Mouse (Mus musculus): ENCODE data around the gene Sptan1. TPM values are rescaled to one million over a fixed set of nuclear protein-coding genes. Genes with fewer than 3 reads are reported as not detected.

Gene Sptan1
- 194 TPM for polyA plus RNA-seq (2014; fragmentation: Illumina TruSeq; extraction: RNeasy Lipid Tissue Mini Kit (QIAGEN cat#74804); ENCODE audit: insufficient read depth, low read depth, low replicate concordance)

DNA sequence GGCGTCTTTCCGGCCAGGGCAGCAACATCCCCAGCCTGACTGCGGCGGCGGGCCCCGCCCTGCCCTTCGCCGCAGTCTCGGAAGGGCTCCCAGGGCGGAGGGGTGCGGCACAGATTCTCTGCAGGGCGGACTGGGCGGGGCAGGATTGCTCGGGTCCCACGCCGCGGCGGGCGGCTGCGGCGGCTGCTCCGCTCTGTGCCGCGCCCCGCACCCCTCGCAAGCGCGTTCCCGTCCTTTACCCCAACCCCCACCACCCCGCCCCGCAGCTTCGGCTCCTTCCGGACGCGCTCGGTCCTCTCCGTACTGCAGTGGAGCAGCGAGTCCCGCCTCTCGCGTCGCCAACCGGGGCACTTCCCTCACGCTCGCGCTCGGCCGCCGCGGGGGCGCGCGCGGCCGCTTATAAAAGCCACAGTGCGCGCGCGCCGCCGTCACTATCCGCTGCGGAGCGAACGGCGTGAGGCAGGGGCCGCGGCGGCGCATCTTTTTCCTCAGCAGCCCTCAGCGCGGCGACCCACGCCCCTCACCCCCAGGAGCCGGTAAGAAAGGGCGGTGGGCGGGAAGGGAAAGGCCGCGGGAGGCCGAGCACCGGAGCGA lies at the start of gene Sptan1:
Gene Sptan1, plus strand, starts transcription at position 311 of the 594 bp plus-strand sequence.

DNA sequence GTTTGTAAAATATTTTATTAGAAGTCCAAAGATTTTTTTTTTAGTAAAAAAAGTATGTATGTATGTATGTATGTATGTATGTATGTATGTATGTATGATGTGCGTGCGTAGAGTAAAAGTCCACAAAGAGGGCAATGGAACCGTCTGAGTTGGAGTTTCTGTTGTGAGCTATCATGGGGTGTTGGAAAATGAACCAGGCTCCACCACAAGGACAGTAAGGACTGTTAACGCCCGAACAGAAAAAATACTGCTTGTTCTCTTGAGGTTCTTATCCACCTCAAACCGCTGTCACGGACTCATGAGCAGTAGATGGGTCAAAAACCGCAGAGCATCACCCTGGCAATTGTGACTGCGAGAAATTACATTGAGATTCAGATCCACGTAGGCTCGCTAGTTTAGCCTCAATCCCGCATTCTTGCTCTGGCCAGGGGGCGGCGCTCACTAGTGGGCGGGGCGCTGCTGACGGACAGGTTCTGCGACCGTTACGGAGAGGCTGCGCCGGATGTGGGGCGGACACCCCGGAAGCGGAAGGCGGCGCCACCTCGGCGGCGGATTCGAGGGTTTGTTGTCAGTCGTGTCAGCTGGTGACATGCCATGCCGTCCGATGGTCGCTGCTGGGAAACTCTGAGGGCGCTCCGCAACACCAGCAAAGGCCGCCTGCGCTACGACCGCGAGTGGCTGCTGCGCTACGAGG lies 30.3 kb upstream of the Sptan1 start, which contains the start of gene Gle1:
Gene Gle1, plus strand, starts transcription at position 521 of the 694 bp plus-strand sequence.

DNA sequence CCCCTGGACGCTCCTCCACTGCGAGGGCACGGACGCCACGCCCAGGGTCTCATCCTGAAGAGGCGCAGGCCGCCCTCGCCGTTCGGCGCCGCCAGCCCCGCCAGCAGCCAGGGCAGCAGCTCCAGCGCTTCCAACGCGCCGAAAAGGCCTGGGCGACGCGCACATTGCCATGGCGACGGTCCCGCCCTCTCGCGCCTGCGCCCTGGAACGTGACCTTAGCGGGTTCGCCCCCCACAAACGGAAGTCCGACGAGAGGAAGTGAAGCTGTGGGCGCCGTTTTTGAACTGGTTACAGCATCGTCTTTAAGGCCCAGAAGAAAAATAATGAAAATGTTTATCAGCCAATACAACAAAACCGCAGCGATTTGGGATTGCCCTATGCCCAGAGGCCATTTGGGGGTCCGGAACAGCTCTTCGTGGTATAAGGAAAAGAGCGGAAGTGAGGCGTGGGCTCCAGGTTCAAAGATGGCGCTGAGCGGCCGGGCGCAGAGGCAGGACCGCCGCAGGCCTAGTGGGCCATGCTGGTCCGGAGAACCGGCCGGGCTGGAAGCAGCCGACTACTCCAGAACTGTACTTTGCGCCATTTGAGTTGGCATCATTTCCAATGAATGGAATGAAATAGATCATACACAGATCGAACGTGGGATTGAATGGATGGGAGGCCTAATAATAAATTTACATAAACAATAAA lies 83.5 kb downstream of the Sptan1 start, which contains the start of gene Wdr34:
Gene Wdr34, minus strand, starts transcription at position 183 of the 690 bp plus-strand sequence.

DNA sequence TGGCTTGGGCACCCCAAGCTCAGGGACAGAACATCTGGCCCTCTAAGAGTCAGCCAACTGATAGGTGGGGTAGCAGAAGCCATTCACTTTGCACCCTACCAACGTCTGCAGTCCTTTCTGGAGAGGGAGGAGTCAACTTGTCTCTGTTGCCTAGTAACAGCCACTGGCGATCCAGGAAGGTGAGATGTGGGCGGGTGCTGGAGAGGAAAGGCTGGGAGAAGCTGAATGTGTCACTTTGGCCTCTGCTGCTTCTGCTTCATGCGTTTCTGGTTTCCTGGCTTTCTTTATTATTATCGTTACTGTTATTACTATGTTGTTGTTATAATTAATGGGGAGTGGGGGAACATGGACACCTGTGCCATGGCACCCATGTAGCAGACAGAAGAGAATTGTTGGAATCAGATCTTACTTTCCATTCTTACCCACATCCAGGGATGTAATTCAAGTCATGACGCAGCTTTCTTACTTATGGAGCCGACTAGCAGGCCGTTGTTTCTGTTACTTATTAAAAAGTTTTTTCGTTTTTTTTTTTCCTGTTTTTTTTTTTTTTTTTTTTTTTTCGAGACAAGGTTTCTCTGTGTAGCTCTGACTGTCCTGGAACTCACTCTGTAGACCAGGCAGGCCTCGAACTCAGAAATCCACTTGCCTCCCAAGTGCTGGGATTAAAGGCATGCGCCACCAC lies 92.0 kb downstream of the Sptan1 start, which contains the start of gene Set:
Gene Set, plus strand, starts transcription at position 156 of the 682 bp plus-strand sequence.

DNA sequence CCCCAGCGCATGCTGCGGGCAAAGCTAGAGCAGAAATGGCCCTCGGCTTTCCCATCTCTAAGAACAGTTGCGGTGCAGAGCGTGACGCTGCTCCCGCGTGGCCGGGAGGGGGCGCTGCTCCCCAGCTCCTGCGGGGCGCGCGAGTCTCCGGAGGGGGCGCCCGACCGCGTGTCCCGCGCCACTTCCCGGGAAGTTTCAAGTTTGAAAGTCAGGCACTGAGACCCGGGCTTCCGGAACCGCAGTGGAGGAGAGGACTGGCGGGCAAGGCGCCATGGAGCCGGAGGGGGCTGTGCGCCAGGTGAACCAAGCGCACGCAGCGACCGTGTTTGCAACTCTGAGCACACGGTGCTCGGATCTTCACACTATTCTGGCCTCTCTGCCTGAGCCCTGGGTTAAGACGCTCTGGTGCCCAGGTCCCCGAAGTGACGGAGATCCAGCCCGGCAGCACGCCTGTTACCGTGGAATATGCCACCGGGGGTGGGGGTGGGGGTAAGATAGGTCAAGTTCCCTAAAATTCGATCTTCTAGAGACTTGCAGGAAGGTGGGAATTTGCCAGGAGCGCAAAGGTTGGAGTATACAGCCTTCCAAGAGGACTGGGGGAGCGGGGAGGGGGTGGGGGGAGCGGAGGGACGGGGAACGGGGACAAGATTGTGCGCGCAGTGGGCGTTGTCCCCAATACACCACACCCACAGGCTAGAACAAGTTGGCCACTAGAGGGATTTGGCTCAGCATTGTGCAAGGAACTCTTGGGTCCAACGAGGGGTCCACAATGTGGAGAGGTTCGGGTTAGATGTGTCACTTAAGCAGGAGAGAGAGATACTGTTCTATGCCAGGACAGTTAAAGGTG lies 112.4 kb downstream of the Sptan1 start, which contains the start of gene Pkn3:
Gene Pkn3, plus strand, starts transcription at position 183 of the 847 bp plus-strand sequence.

Other genes with a start within 250 kb of the Sptan1 start
- gene Gm13420, start 213.9 kb upstream of the Sptan1 start, polyA plus RNA-seq (2014; fragmentation: Illumina TruSeq; extraction: RNeasy Lipid Tissue Mini Kit (QIAGEN cat#74804); ENCODE audit: insufficient read depth, low read depth, low replicate concordance), result not detected
- not detected for gene Gm13547, start 206.2 kb upstream of the Sptan1 start, polyA plus RNA-seq (2014; fragmentation: Illumina TruSeq; extraction: RNeasy Lipid Tissue Mini Kit (QIAGEN cat#74804); ENCODE audit: insufficient read depth, low read depth, low replicate concordance)
- 10.4 TPM for gene Coq4, start 178.1 kb upstream of the Sptan1 start, polyA plus RNA-seq (2014; fragmentation: Illumina TruSeq; extraction: RNeasy Lipid Tissue Mini Kit (QIAGEN cat#74804); ENCODE audit: insufficient read depth, low read depth, low replicate concordance)
- 12.1 TPM for gene Trub2, start 177.1 kb upstream of the Sptan1 start, polyA plus RNA-seq (2014; fragmentation: Illumina TruSeq; extraction: RNeasy Lipid Tissue Mini Kit (QIAGEN cat#74804); ENCODE audit: insufficient read depth, low read depth, low replicate concordance)
- gene Slc27a4, start 162.9 kb upstream of the Sptan1 start, polyA plus RNA-seq (2014; fragmentation: Illumina TruSeq; extraction: RNeasy Lipid Tissue Mini Kit (QIAGEN cat#74804); ENCODE audit: insufficient read depth, low read depth, low replicate concordance), result 13.8 TPM
- gene Urm1, start 145.5 kb upstream of the Sptan1 start, polyA plus RNA-seq (2014; fragmentation: Illumina TruSeq; extraction: RNeasy Lipid Tissue Mini Kit (QIAGEN cat#74804); ENCODE audit: insufficient read depth, low read depth, low replicate concordance), result 41.5 TPM
- 2.7 TPM for gene Cercam, start 96.4 kb upstream of the Sptan1 start, polyA plus RNA-seq (2014; fragmentation: Illumina TruSeq; extraction: RNeasy Lipid Tissue Mini Kit (QIAGEN cat#74804); ENCODE audit: insufficient read depth, low read depth, low replicate concordance)
- gene Odf2, start 76.3 kb upstream of the Sptan1 start, polyA plus RNA-seq (2014; fragmentation: Illumina TruSeq; extraction: RNeasy Lipid Tissue Mini Kit (QIAGEN cat#74804); ENCODE audit: insufficient read depth, low read depth, low replicate concordance), result 14.0 TPM
- gene Gle1, start 30.1 kb upstream of the Sptan1 start, polyA plus RNA-seq (2014; fragmentation: Illumina TruSeq; extraction: RNeasy Lipid Tissue Mini Kit (QIAGEN cat#74804); ENCODE audit: insufficient read depth, low read depth, low replicate concordance), result 16.5 TPM
- gene Wdr34, start 83.3 kb downstream of the Sptan1 start, polyA plus RNA-seq (2014; fragmentation: Illumina TruSeq; extraction: RNeasy Lipid Tissue Mini Kit (QIAGEN cat#74804); ENCODE audit: insufficient read depth, low read depth, low replicate concordance), result 15.4 TPM
- gene Set, start 91.8 kb downstream of the Sptan1 start, polyA plus RNA-seq (2014; fragmentation: Illumina TruSeq; extraction: RNeasy Lipid Tissue Mini Kit (QIAGEN cat#74804); ENCODE audit: insufficient read depth, low read depth, low replicate concordance), result 96.8 TPM
- gene Pkn3, start 112.1 kb downstream of the Sptan1 start, polyA plus RNA-seq (2014; fragmentation: Illumina TruSeq; extraction: RNeasy Lipid Tissue Mini Kit (QIAGEN cat#74804); ENCODE audit: insufficient read depth, low read depth, low replicate concordance), result 8.9 TPM
- gene Zdhhc12, start 128.1 kb downstream of the Sptan1 start, polyA plus RNA-seq (2014; fragmentation: Illumina TruSeq; extraction: RNeasy Lipid Tissue Mini Kit (QIAGEN cat#74804); ENCODE audit: insufficient read depth, low read depth, low replicate concordance), result 15.1 TPM
- 9.9 TPM for gene Zer1, start 159.0 kb downstream of the Sptan1 start, polyA plus RNA-seq (2014; fragmentation: Illumina TruSeq; extraction: RNeasy Lipid Tissue Mini Kit (QIAGEN cat#74804); ENCODE audit: insufficient read depth, low read depth, low replicate concordance)
- gene Tbc1d13, start 168.2 kb downstream of the Sptan1 start, polyA plus RNA-seq (2014; fragmentation: Illumina TruSeq; extraction: RNeasy Lipid Tissue Mini Kit (QIAGEN cat#74804); ENCODE audit: insufficient read depth, low read depth, low replicate concordance), result 19.2 TPM
- gene Endog, start 205.9 kb downstream of the Sptan1 start, polyA plus RNA-seq (2014; fragmentation: Illumina TruSeq; extraction: RNeasy Lipid Tissue Mini Kit (QIAGEN cat#74804); ENCODE audit: insufficient read depth, low read depth, low replicate concordance), result 20.2 TPM
- 13.8 TPM for gene Spout1, start 212.9 kb downstream of the Sptan1 start, polyA plus RNA-seq (2014; fragmentation: Illumina TruSeq; extraction: RNeasy Lipid Tissue Mini Kit (QIAGEN cat#74804); ENCODE audit: insufficient read depth, low read depth, low replicate concordance)
- gene Kyat1, start 240.3 kb downstream of the Sptan1 start, polyA plus RNA-seq (2014; fragmentation: Illumina TruSeq; extraction: RNeasy Lipid Tissue Mini Kit (QIAGEN cat#74804); ENCODE audit: insufficient read depth, low read depth, low replicate concordance), result 11.1 TPM